Mouse (Mus musculus) c-Kit-positive CD71-negative TER-119-negative erythroid progenitor cells, embryonic 14.5 days (primary cell): ENCODE data around the gene Cacna1d.

ENCODE experiments used
- DNase-seq: peaks from one replicate; pipeline ENCODE4 v3.0.0-alpha.2; 2013; ENCODE audit warnings: low read depth

Gene Cacna1d

DNA sequence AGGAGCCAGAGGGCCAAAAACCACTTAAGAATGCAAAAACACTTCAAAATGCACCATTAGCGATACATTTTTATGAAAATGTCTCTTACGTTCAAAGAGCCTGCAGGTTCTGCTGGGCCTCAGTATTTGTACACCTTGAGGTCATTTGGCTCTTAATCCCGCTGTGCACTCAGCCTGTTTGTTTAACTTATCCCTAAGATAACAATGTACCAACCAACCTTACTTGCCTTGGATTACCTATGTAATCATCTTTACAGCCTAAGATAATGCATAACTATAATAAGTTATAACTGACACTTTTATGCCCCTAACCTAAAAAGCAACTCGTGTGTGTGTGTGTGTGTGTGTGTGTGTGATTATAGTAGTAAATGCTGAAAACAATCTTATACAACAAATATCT, 411.5 kb downstream of the Cacna1d start:
- DNase-seq = no peak

DNA sequence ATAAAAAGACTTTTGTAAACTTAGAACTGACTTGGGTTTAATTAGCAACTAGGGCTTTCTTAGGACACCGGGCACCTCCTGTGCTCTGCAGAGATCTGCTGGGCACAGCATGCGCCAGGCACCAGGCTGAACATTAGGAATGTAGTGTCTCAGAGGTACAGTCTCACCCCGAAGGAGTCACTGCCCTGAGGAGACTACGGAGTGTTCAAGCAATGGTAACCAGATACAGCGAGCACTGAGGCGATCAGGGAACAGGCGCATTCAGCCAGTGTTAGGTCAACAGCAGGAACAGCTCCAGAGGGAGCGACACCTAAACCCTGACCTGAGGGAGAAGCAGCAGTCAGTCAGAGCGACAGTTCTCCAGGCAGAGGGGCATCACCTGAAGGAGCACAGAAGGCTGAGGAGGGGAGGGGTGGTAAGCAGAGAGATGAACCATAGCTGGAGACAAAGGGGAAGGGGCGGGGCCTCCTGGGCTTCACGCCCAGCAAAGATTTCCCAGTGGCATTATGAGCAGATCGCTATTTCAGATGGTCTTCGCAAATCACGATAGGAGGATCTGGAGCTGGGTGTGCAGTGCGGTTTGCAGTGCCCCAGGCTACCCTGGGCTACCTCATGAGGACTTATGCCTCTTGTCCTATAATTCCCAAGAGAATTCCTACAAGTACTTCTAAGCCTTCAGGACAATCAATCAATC, 413.0 kb downstream of the Cacna1d start:
- DNase-seq = no peak

DNA sequence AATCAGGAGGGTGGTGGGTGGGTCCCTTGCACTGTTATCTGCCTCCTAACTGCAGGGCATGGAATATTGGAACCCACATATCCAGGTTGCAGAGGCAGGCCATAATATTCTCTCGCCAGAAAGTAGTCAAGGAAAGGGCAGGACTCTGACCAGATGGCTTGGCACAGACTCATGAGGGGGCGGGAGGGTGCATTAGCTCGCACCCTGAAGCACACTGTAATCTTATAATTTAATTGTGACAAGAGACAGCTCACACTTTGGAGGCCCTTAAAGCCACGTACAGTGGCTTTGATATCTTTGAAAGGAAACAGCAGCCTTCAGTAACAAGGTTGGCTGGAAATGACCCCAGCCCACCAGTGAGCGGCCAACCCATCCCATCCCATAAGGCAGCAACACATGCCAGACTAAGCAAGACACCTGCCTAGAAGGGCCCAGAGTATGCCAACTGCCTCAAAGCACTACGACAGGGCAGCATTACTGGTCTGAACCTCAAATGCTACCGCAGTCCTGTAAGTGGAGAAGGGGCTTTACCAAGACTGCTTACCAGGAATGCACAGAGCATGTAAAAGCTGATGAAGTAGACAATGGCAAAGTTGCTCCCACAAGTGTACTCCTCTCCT, 415.9 kb downstream of the Cacna1d start:
- DNase-seq = no peak

DNA sequence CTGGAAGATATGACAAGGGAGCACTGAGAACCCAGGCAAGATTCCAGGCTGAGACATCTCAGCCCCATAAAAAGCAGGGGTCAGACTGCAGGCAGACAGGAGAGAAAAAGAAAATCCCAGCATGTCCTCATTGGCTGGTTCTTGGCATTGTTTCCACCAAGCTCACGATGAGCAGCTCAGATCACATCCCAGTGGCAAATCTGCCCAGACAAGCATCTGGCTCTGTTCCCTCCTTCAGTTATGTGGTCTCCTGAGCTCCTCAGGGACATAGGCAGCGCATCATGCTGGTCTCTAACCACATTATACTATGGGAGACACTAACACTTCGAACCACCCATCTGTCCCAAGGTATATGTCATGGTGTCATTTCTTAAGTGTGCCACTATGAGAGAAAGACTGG, 422.7 kb downstream of the Cacna1d start:
- DNase-seq = no peak

DNA sequence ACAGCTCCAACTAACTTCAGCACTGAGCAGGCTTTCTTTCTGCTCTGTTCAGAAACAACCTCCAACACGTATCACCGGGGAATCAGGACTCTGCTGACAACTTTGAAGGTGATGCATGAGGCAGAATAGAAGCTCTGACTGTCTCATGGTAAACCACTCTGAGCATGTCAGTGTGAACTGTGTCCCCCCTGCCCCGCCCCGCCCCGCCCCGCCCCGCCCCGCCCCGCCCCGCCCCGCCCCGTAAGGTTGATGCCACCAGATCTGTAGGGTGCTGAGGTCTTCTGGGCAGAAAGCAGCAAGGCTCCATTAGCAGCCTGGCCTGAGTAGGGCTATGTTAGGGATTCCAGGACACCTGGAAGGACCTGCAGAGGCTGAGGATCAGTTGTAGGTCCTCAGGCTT, 424.5 kb downstream of the Cacna1d start:
- DNase-seq = no peak

DNA sequence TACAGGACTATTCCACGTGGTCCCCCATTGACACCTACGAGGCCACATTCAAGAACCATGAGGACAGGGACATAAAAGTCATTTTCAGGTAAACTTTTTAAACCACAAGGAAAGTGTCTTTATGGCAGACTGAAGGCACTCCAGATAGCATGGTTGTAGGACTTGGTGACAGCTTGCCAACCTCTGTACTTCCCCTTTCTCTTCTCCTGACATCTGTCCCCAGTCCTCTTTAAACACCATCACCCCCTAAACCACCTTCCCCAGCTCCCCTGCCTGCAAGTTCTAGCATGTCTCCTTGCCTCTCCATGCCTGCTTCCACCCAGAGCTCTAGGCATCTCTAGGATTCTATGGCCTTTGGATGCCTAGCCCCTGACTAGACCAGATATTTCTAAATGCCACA, 426.4 kb downstream of the Cacna1d start:
- no peak for DNase-seq

DNA sequence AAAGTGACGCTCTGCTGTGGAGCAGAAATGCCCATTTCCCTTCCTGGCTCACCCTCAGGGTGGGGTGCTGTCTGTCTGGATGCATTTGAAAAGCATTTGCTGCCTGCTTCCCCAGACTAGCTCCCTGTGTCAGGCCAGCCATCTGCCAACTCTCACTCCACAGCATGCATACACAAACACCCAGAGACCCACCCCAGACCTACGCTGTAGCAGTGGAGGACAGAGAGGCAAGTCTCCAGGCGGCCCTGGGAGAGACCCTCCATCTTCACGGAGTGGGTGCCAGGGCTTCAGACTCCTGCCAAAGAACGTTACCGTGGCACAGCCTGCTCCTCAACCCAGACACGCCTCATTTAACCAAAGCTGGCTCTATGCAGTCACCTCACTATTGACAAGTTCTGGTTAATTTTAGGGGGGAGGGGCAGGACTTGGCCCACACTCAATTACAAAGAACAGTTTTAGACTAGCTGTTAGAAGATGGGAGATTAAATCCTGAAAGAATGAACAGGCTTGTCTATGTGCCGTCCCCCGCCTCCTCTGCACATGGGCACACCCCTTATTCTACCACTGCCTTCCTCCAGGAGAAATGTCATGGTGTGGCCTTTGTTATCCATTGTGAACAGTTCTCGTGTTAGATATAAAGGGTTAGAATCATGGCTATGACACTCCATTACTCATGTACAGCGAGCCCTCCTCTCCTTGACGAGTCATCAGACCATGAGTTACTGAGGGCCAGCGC, 435.1 kb downstream of the Cacna1d start:
- no peak for DNase-seq

DNA sequence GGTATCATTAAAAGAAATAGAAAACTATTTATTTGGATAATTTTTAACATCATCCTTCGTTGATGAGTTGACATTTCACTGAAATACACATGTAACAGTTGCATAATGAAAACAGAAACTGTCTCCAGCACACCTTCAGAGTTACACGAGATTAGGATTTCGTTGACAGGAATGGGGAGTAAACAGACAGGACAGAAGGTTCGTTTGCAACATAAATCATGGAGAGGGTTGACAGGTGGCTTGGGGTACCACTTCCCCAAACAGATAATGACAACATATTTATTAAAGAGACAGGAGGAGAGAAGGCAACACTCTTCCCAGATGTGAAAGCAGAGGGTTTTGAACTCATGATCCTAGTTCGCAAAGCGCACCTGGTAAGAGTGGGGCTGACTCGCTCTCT, 436.3 kb downstream of the Cacna1d start:
- DNase-seq = no peak

DNA sequence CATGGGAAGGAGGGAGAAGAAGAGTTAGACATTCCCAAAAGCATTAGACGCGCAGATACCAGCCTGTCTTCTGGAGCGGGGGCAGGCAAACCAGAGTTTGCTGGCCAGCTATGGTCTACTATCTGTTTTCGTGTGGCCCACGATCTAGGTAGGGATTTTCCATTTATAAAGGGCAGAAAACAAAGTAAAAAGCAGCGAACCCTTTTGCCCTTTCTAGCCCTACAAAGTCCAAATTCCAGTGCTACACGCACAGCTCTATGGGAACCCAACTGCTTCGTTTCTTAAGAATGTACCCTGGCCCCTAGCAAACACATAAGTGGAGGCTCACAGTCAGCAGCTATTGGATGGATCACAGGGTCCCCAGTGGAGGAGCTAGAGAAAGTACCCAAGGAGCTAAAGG, 441.0 kb downstream of the Cacna1d start:
- DNase-seq = no peak

DNA sequence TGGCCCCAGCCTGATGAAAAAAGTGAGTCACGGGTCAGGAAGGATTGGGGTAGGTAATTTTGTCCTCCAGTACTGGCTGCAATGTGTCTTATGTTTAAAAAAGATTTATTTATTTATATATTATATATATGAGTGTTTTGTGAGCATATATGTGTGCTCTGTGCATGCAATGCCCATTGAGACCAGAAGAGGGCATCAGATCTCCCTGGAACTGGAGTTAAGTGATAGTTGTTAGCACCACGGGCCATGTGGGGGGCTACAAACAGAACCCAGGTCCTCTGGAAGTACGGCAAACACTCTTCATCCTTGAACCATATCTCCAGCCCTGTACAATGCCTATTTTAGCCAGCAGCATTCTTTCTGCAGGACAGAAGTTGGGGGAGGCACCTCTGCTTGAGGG, 443.2 kb downstream of the Cacna1d start:
- DNase-seq = no peak

DNA sequence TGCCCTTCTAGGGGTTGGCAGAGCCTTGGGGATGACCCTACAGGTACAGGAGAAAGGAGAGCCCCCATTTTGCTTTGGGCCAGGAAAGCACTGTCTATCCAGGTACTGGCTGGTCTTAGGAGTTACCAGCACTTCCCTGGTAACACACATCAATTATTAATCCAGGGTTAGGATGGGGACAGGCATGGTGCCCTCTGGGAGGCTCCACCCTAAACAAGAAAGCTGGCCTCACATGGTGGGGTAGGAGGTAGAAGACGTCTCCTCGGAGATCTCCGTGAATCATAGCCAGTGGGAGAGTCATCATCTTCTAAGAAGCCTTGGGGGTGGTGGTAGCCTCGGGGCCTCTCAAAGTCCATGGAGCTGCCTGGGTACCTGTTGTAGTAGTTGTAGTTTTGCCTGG, 444.3 kb downstream of the Cacna1d start:
- DNase-seq = no peak

DNA sequence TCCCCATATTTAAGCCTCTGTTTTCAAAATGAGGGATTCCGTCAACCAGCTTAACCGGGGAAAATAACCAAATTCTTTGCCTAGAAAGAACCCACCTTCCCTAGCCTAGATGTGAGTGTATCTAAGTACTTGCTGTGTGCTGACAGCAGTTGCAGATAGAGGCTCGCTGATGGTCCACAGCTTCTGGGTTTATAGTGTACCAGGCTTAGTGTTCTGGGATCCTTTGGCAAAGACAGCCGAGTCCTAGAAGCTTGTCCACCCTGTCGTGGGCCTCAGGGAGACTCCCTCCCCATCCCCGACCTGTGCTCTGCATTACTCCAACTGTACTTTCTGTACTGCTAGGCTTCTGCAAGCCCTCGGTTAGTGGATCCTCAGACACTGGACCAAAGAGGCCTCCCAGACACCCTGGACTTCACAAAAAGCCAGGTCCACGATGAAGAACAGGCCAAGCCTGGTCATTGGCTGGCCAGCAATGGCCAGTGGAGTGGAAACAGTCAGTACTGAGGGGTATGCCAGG, 445.5 kb downstream of the Cacna1d start:
- DNase-seq = no peak

DNA sequence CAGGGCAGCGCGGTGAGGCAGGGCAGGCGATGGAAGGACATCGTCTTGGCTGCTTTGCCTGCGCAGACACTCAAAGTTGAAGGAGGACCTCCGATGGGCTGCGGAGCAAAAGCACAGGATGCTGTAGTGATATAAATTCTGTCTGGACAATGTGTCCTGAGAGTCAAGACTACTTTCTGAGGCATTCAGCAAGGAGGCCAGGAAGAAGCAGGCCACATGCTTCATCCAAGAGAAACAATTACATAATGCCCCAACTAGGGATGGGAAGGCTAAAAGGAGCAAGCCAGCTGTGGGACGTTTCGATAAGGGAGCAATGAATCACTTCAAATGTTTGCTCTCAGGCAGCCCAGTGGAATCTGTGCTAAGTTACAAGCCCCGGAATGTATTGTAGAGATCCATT, 446.0 kb downstream of the Cacna1d start:
- no peak for DNase-seq

DNA sequence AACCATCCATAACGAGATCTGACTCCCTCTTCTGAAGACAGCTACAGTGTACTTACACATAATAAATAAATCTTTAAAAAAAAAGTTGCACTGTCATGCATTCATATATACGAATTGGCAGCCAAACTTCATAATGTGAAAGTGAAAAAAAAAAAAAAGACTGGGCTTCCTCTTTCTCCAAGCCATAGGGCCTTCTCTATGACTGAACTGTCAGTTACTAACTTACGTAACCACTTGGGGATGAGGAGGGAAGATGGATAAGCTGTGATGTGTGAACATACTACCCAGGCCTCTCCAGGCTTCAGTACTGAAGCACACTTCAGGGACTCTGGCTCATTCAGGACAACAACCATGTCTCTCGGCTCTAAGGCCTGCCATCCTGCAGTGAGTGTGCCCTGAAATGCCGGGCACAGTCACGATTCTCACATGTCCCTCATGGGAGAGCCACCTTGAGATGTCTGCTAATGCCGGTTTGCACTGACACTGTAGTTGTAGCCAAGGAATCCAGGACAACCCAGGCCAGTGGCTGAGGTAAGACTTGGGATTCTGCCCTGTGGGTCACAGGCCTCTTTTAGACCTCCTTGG, 447.8 kb downstream of the Cacna1d start:
- DNase-seq = no peak

DNA sequence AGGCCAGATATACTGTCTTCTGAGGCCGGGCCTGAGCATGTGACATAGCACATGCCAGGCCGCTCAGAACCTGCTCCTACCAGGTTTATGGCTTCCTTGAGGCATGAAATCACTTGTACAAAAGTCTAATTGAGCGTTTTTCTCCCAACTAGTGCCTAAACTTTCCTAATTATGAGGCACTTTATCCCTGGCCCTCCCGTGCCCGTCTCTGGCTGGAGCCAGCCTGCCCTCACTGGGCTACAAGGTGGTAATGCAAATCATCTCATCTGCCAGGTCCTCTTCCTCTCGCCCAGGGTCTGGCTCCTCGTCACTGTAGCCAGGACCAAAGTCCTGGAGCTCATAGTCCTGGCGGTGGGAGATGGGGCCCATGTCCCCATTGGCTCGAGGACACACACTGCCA, 449.4 kb downstream of the Cacna1d start:
- DNase-seq = no peak

DNA sequence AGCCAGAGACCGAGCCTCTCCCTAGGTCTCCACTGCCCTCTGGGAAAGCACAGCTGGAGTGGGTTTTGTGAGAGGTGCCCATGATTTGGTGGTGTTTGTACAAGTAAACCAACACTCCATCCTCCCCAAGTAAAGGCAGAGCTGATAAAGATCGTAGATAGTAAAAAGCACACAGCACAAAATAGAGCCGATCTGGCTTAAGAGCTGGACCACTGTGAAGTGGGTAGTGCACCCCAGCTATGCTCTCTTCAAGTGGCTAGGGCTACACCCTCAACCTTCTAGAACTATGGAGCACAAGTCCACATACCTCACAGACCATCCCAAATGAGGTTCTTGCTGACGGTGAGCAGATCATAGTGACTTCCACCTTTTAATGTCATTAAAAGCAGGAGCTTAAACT, 451.8 kb downstream of the Cacna1d start:
- no peak for DNase-seq

DNA sequence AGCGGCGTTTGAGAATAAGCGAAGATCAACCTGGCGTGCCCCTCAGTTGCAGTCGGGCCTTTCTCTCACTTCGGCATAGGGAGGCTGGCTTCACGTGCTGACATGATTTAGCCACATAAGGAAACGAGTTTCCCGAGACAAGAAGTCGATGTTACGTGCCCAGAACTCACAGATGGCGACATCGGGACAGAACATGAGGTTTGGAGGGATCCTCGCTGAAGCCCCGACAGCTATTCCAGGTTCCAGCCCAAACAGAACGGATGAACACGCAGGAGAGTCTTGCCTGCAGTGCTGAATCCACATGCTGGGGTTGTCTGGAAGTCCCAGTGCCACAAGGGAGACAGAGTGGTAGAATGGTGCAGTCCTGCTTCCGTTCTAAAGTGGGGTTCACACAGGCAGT, 452.8 kb downstream of the Cacna1d start:
- no peak for DNase-seq

DNA sequence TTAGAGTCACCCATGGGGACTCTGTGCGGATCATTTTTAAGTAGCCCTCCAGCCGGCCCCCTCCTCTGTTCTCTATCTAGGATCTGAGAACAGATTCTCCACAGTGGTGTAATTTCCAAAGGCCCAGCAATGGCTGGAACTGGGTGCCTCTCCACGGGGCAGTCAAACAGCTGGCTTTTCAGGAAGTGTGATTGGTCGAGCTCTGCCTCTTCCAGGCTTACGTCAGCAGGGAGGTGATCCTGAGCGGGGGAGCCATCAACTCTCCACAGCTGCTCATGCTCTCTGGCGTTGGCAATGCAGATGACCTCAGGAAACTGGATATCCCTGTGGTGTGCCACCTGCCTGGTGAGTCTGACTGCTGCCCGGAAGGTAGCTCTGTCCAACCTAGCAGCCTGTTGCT, 457.9 kb downstream of the Cacna1d start:
- DNase-seq = no peak

DNA sequence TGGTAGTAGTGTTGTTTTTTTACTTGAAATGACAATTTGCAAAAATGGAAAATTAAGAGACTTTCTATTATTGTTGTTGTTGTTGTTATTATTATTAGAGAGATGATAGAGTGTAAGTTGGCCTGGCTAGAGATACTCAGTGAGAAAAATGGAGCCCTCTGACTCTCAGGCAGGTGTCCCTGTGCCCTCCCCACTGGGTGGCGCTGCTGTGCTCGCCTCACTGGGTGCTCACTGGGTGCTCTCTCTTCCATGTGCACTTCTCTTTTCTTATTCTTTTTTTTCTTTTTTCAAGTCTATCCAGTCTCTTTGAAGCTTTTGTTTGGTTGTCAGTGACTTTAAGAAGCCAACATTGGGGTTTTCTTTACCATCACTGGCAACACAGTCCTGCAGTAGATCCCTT, 463.9 kb downstream of the Cacna1d start:
- DNase-seq = peak; percentile 45

DNA sequence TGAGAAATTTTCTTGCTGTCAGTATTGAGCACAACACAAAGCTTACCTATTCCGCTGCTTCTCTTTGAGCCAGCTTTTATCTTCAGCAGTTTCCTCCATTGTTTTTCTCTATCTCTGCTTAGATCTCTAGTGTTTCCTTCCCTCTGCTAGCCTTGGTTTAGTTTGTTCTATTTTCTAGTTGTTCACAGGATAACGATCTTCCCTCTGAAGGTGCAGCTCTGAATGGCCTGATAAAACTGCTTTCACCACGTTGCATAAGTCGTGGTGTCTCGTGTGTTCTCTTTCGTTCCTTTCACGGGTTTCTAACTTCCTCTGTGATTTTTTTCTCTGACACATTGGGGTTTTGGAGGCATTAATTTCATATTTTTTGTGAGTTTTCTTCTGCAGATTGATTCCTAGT, 466.9 kb downstream of the Cacna1d start:
- no peak for DNase-seq

DNA sequence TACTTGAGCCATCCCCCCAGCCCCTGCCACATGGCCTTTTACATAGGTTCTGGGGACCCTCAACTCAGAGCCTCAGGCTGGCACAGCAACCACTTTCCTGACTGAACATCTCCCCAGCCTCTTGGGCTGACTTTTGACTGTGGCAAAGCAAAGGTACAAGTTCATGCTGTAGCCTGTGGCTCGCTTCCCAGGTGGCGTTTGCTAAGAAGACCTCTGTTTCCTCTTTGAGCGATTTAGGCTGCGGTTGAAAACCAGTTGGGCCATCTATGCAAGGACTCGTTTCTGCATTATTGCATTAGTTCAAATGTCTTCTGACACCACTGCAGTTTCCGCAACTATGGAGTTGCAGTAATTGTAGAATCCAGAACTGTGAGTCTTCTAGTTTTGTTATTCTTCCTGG, 468.8 kb downstream of the Cacna1d start:
- DNase-seq = no peak

DNA sequence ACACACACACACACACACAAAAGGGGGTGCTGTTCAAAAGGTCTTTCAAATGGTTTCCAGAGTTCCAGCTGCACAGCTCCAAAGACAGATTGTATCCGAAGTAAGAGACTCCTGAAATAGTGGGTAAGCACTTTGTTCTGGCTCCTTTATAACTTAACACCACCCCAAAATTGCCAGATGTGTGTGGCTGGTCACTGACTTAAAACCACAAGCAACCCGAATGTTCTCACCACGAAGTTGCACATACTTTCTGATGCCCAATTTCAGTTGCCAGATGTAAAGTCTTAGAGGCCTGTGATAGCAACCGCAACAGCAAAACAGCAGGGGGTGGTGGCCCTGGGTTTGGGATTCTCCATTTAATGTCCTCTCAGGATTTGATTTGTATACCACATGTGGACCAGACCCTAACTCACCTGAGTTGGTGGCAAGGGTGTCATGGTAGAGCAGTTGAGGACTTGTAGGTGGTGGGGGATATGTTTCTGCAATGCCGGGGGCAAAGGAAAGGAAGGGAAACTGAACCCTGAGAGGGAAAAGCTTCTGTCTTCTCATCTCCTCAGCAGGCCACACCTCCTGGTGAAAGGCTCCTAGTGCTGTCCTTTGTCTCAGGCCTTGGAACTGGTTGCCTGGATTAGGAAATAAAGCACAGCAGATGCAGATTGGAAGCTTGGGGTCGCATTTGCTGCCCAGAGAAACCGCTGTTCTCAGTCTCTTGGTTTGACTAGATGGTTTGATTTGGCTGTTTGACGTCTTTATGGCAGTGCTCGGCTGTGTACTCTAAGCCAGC, 471.3 kb downstream of the Cacna1d start:
- no peak for DNase-seq
